ENCODE assay signal across 16 mouse cellular contexts in genomic region chr3:105918355-105918745, GRCm38 (mm10). TPM values are rescaled to one million over a fixed set of nuclear protein-coding genes. Genes with fewer than 3 reads are reported as not detected.
"Had no signal": no experiment of that assay in that cellular context is flagged by ENCODE, and none has a peak within 500 bp of the region (broad histone marks: within the 10 kb centered on the region; RNA-seq: fewer than 3 reads in every experiment).

No protein-coding gene starts in this region.

- DNase-seq: kidney, postnatal 4 days; lung, adult 2 months; lung, postnatal 36 days; right cerebral cortex, adult 18-20 months; right cerebral cortex, postnatal 25 days; thymus, postnatal 36 days had no signal

- H3K9me3 ChIP-seq: limb, embryonic 10.5 days; liver, embryonic 15.5 days; midbrain, embryonic 12.5 days had no signal

- H3K36me3 ChIP-seq: limb, embryonic 10.5 days; liver, embryonic 15.5 days; midbrain, embryonic 12.5 days had no signal

- ATAC-seq: lung, postnatal 0 days; midbrain, embryonic 16.5 days had no signal

- H3K4me1 ChIP-seq: midbrain, embryonic 12.5 days had no signal

- H3K27ac ChIP-seq: kidney, postnatal 0 days; layer of hippocampus, adult 2 months; limb, embryonic 10.5 days; liver, embryonic 15.5 days; midbrain, embryonic 12.5 days had no signal

- H3K4me3 ChIP-seq: layer of hippocampus, adult 2 months; limb, embryonic 10.5 days; liver, embryonic 15.5 days; midbrain, embryonic 12.5 days had no signal

- H3K9ac ChIP-seq: liver, embryonic 15.5 days; midbrain, embryonic 12.5 days had no signal

- H3K27me3 ChIP-seq: liver, embryonic 15.5 days; midbrain, embryonic 12.5 days had no signal

- H3K4me2 ChIP-seq: liver, embryonic 11.5 days; liver, embryonic 15.5 days; midbrain, embryonic 12.5 days had no signal

RNA-seq across cellular contexts. Expression of gene Tmigd3, which starts 47.6 kb away (rescaled TPM):
- total RNA-seq: left cerebral cortex, adult 18-20 months had no signal
- polyA plus RNA-seq: limb, embryonic 10.5 days; midbrain, embryonic 12.5 days; midbrain, embryonic 16.5 days; neural tube, embryonic 14.5 days had no signal

RNA-seq across cellular contexts. Expression of gene Adora3, which starts 47.7 kb away (rescaled TPM):
- polyA plus RNA-seq: midbrain, embryonic 12.5 days had no signal
